ENCODE assay signal across 7 mouse cellular contexts in genomic region chr4:108217332-108218179, GRCm38 (mm10). TPM values are rescaled to one million over a fixed set of nuclear protein-coding genes. Genes with fewer than 3 reads are reported as not detected.
DNase-seq lines count a peak whose midpoint lies in the region; ATAC-seq lines count a peak whose summit lies in the region.

Zyg11a (minus strand) TSS chr4:108218048.

- ATAC-seq in embryonic facial prominence, embryonic 12.5 days (ENCODE audit: insufficient number of reproducible peaks, insufficient read depth, low FRiP score, low TSS enrichment), result 0 out of 2 replicates have a peak, but pooled peaks have one; percentile 41
- no peak for ATAC-seq in liver, embryonic 13.5 days (ENCODE audit: low read depth)

- no peaks in the 10 kb centered on the region for H3K36me3 ChIP-seq in embryonic facial prominence, embryonic 12.5 days
- H3K36me3 ChIP-seq in liver, embryonic 13.5 days, result no peaks in the 10 kb centered on the region

- 2% methylated on average over 85 of the region's 107 CpGs for WGBS in embryonic facial prominence, embryonic 12.5 days
- 2% methylated on average over 99 of the region's 107 CpGs for whole genome bisulfite sequencing in liver, embryonic 13.5 days (ENCODE audit: insufficient replicate concordance)

- H3K4me2 ChIP-seq in embryonic facial prominence, embryonic 12.5 days (replicated peaks), result peak within 1 kb of the TSS; percentile 65
- H3K4me2 ChIP-seq in liver, embryonic 13.5 days, result peak within 1 kb of the TSS; percentile 65

- H3K9me3 ChIP-seq in embryonic facial prominence, embryonic 12.5 days, result no peaks in the 10 kb centered on the region
- H3K9me3 ChIP-seq in liver, embryonic 13.5 days (replicated peaks), result no peaks in the 10 kb centered on the region

- peak within 1 kb of the TSS; percentile 46 for H3K4me3 ChIP-seq in embryonic facial prominence, embryonic 12.5 days
- H3K4me3 ChIP-seq in liver, embryonic 13.5 days (replicated peaks), result peak within 1 kb of the TSS; percentile 57

- DNase-seq in thymus, postnatal 14 days, result peak; percentile 9
- no peak for DNase-seq in thymus, postnatal 0 days (ENCODE audit: low spot score)
- DNase-seq in induced T-regulatory cell, adult 2 months (ENCODE audit: low read depth), result peak; percentile 16
- no peak for DNase-seq in liver, embryonic 13.5 days
- DNase-seq in spleen, postnatal 36 days (ENCODE audit: low spot score in 2 of 2), result peak; percentile 3 to 9
- DNase-seq in gastrocnemius, adult 8-10 months (ENCODE audit: low spot score in 2 of 2), result no peak

- peaks cover 55% of the 10 kb centered on the region for H3K27me3 ChIP-seq in embryonic facial prominence, embryonic 12.5 days
- peaks cover 64% of the 10 kb centered on the region for H3K27me3 ChIP-seq in liver, embryonic 13.5 days

- no peak within 1 kb of the TSS for H3K27ac ChIP-seq in embryonic facial prominence, embryonic 12.5 days
- no peak within 1 kb of the TSS for H3K27ac ChIP-seq in liver, embryonic 13.5 days

- H3K9ac ChIP-seq in embryonic facial prominence, embryonic 12.5 days, result peak within 1 kb of the TSS; percentile 30; the same call in 1 of the 2 replicates
- peak within 1 kb of the TSS; percentile 36; the same call in 1 of the 2 replicates for H3K9ac ChIP-seq in liver, embryonic 13.5 days

- H3K4me1 ChIP-seq in embryonic facial prominence, embryonic 12.5 days, result peaks cover 3% of the 10 kb centered on the region; the same call in 1 of the 2 replicates
- peaks cover 7% of the 10 kb centered on the region for H3K4me1 ChIP-seq in liver, embryonic 13.5 days (replicated peaks)

RNA-seq across cellular contexts. Expression of gene Zyg11a, which starts in this region (rescaled TPM):
- 0.06 and 0.08 TPM in 2 replicates for polyA plus RNA-seq in thymus, postnatal 0 days (2015; fragmentation: Nextera tagmentation; extraction: Ambion mirVana)
- 0.22 TPM in 1 of 2 replicates, not detected in the other for polyA plus RNA-seq in embryonic facial prominence, embryonic 12.5 days (2016; fragmentation: Nextera tagmentation; extraction: Ambion mirVana)
- polyA plus RNA-seq in liver, embryonic 13.5 days (2015; fragmentation: Nextera tagmentation; extraction: Ambion mirVana), result 0.09 and 0.10 TPM in 2 replicates
- total RNA-seq in gastrocnemius, adult 8-10 months (2022), result 1 to 10 TPM in 3 of 4 experiments, under 1 TPM in 1; 0.56 to 1.6 (median 1.2) TPM

Comparison
In these comparisons a context has a peak if more than half of its experiments do, and no peak if none do; other contexts are left out.
1. DNase-seq: peak in thymus, postnatal 14 days (single experiment), induced T-regulatory cell, adult 2 months (single experiment) and spleen, postnatal 36 days (2 of 2); none in thymus, postnatal 0 days (single experiment), liver, embryonic 13.5 days (single experiment) and gastrocnemius, adult 8-10 months (0 of 2).
2. Peak in ATAC-seq, H3K4me3 ChIP-seq, H3K9ac ChIP-seq and H3K4me2 ChIP-seq in embryonic facial prominence, embryonic 12.5 days; RNA of the gene not detected or under 1 TPM.